Mouse (Mus musculus) liver, embryonic 13.5 days (tissue): ENCODE data around the gene Naaladl1. TPM values are rescaled to one million over a fixed set of nuclear protein-coding genes. Genes with fewer than 3 reads are reported as not detected.

Experiments
- ATAC-seq: fragments of 200-750 bp; cut with Nextera tagmentation; 2 replicates; pipeline ENCODE4 v1.8.0; 2017; ENCODE audit warnings: low read depth, mild to moderate bottlenecking, moderate number of reproducible peaks, moderate library complexity
- DNase-seq: peaks from one replicate; pipeline ENCODE4 v3.0.0; 2022
- H3K27ac ChIP-seq: fragments of 300-500 bp; sonication (generic); 2 replicates; pipeline ENCODE4 v1.5.1; 2015; ENCODE audit warnings: moderate library complexity, mild to moderate bottlenecking, inconsistent platforms
- H3K27me3 ChIP-seq: fragments of 300-500 bp; sonication (generic); 2 replicates; pipeline ENCODE4 v1.6.1; 2015; ENCODE audit warnings: mild to moderate bottlenecking, inconsistent platforms
- H3K36me3 ChIP-seq: fragments of 300-500 bp; sonication (generic); 2 replicates; pipeline ENCODE4 v1.6.1; 2015; ENCODE audit warnings: mild to moderate bottlenecking, inconsistent platforms
- H3K4me1 ChIP-seq: fragments of 300-500 bp; sonication (generic); replicated peaks from 2 replicates; pipeline ENCODE4 v1.6.1; 2015; ENCODE audit warnings: inconsistent platforms
- H3K4me2 ChIP-seq: fragments of 300-500 bp; sonication (generic); 2 replicates; pipeline ENCODE4 v1.6.1; 2015; ENCODE audit warnings: inconsistent platforms, mild to moderate bottlenecking, moderate library complexity
- H3K4me3 ChIP-seq: fragments of 300-500 bp; sonication (generic); replicated peaks from 2 replicates; pipeline ENCODE4 v1.5.1; 2015; ENCODE audit warnings: mild to moderate bottlenecking, inconsistent platforms
- H3K9ac ChIP-seq: fragments of 300-500 bp; sonication (generic); 2 replicates; pipeline ENCODE4 v1.6.1; 2015; ENCODE audit warnings: mild to moderate bottlenecking, inconsistent platforms
- H3K9me3 ChIP-seq: fragments of 300-500 bp; sonication (generic); replicated peaks from 2 replicates; pipeline ENCODE4 v1.6.1; 2016; ENCODE audit warnings: inconsistent platforms
- WGBS: fragments of 180-500 bp; shearing (Covaris S2); methylation state at CpG from one replicate; pipeline ENCODE4 v1.1.7; 2015; ENCODE audit not compliant: insufficient replicate concordance; 5-methylcytosine and 5-hydroxymethylcytosine counted together
- polyA plus RNA-seq: library from polyadenylated mRNA; unstranded; fragments of >200 nt; fragmentation: Nextera tagmentation; extraction: Ambion mirVana; gene quantifications from 2 replicates; pipeline ENCODE4 v1.2.1, GENCODE M21; 2015

Gene Naaladl1
- polyA plus RNA-seq, 1 experiment from 2014 or later = 2.2 TPM

- H3K9me3 ChIP-seq = no peaks in the 10 kb centered on the region
- ATAC-seq (peak; percentile 70), DNase-seq (peak; percentile 83)
- no peaks in the 10 kb centered on the region for H3K27me3 ChIP-seq
- peak overlapping the region; percentile 84 for H3K27ac ChIP-seq
- peak overlapping the region; percentile 64 for H3K4me3 ChIP-seq
- peak overlapping the region; percentile 93 for H3K4me2 ChIP-seq
- WGBS = under 1% methylated on average over 30 of the region's 30 CpGs
- H3K36me3 ChIP-seq = peaks cover 30% of the 10 kb centered on the region
- H3K9ac ChIP-seq = peak overlapping the region; percentile 79
- peaks cover 49% of the 10 kb centered on the region for H3K4me1 ChIP-seq
Measured at GRCm38 (mm10) chr19:6067011-6067723, 38.4 kb upstream of the Naaladl1 start.

- peak within 1 kb of the TSS; percentile 93 for H3K4me2 ChIP-seq
- H3K4me3 ChIP-seq = peak within 1 kb of the TSS; percentile 64
- 16% methylated on average over 33 of the region's 33 CpGs for WGBS
- ATAC-seq (peak; percentile 91), DNase-seq (peak; percentile 91)
- peaks cover 30% of the 10 kb centered on the region for H3K36me3 ChIP-seq
- H3K27ac ChIP-seq = peak within 1 kb of the TSS; percentile 84
- H3K9ac ChIP-seq = peak within 1 kb of the TSS; percentile 79
- no peaks in the 10 kb centered on the region for H3K9me3 ChIP-seq
- no peaks in the 10 kb centered on the region for H3K27me3 ChIP-seq
- H3K4me1 ChIP-seq = peaks cover 42% of the 10 kb centered on the region
Measured at GRCm38 (mm10) chr19:6067724-6068415, 37.7 kb upstream of the Naaladl1 start, which contains the start of gene Tm7sf2. TSS of gene Tm7sf2 (minus strand) at chr19:6068373.

DNA sequence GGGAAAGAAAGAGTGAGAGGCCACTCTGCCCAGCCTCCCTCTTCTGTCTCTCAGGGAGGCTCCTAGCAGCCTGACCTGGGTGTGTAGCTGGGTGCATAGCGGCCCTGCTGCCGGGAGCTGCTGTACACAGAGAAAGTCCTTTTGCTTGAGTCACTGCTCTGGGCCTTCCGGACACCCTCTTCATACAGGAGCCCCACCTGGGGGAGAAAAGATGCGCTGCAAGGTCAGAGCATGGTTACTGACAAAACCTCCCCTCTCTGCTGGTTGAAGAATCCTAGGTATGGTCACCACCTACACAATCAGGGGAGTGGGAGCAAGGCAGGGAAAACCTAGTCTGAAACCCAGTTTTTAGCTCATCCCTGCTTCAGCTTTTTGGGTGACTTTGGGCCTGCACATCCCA, 36.6 kb upstream of the Naaladl1 start:
- ATAC-seq (no peak), DNase-seq (no peak)
- Histone ChIP-seq H3K9me3 (no peaks in the 10 kb centered on the region), H3K27ac (peak overlapping the region; percentile 40; the same call in 1 of the 2 replicates), H3K27me3 (no peaks in the 10 kb centered on the region), H3K4me3 (no peak overlapping the region), H3K36me3 (peaks cover 35% of the 10 kb centered on the region), H3K9ac (no peak overlapping the region), H3K4me2 (no peak overlapping the region), H3K4me1 (peaks cover 36% of the 10 kb centered on the region)
- 72% methylated on average over 4 of the region's 4 CpGs for WGBS

DNA sequence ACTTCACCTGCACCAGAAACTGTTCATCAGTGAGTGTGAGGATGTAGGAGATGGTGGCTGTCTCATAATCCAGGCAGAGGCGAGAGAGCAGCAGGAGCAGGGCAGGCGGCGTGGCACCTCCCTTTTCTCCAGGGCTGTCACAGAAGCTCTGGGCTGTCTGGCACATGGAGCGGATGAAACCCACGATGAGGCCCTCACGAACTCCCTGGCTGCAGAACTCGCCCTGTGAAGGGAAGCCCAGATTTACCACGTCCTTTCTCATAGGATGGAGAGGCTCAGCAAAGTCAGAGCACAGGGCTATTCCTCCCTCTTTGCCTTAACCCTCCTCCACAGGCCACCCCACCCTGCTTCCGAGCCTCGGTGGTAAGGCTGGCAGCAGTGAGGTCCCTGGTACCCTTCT, 35.7 kb upstream of the Naaladl1 start:
- H3K4me2 ChIP-seq = no peak overlapping the region
- WGBS = 83% methylated on average over 10 of the region's 10 CpGs

DNA sequence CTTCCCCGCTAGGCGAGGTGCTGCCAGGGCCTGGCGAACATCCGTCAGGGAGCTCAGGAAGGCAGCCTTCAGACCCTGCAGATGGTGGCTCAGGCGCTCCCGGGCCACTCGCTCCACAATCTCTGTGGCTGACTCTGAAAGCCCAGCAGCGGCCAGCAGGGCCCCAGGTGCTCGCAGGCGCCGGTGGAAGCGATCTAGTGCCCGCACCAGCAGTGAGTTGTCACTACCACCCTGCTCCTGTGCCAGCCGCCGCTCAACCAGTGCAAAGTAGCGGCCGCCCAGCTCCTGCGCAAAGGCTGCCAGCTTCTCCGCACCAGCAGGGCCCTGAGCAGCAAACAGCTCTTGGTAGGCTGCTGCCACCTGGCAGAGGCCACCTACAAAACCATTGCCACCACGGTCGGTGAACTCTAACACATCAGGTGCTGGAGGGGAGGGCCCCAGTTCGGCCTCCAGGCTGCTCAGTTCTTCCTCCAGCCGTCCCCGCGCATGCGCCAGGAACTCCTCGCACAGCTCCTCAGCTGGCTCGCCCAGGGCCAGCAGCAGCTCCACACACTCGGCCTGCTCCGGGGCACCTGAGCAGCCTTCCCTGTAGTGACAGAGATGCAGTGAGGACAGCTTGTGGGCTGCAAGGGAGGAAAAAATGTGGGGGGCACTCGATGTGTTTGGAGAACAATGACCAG, 34.9 kb upstream of the Naaladl1 start:
- peaks cover 44% of the 10 kb centered on the region for H3K36me3 ChIP-seq
- 88% methylated on average over 31 of the region's 31 CpGs for WGBS

More for the DNA sequence above, 35.7 kb upstream of the Naaladl1 start:
- no peak overlapping the region for H3K27ac ChIP-seq
- ATAC-seq (no peak), DNase-seq (no peak)
- H3K4me3 ChIP-seq = no peak overlapping the region
- no peaks in the 10 kb centered on the region for H3K27me3 ChIP-seq
- no peak overlapping the region for H3K9ac ChIP-seq
- peaks cover 39% of the 10 kb centered on the region for H3K4me1 ChIP-seq
- H3K36me3 ChIP-seq = peaks cover 42% of the 10 kb centered on the region
- H3K9me3 ChIP-seq = no peaks in the 10 kb centered on the region

GRCm38 (mm10) chr19:6071261-6071660, 34.3 kb upstream of the Naaladl1 start:
- ATAC-seq (no peak), DNase-seq (no peak)
- Histone ChIP-seq H3K27me3 (no peaks in the 10 kb centered on the region), H3K4me1 (peaks cover 44% of the 10 kb centered on the region), H3K9me3 (no peaks in the 10 kb centered on the region), H3K27ac (no peak overlapping the region), H3K4me2 (no peak overlapping the region), H3K36me3 (peaks cover 44% of the 10 kb centered on the region), H3K4me3 (no peak overlapping the region), H3K9ac (no peak overlapping the region)
- whole genome bisulfite sequencing = 87% methylated on average over 19 of the region's 19 CpGs

More for the DNA sequence above, 34.9 kb upstream of the Naaladl1 start:
- no peak for ATAC-seq
- H3K27ac ChIP-seq = no peak overlapping the region
- H3K4me2 ChIP-seq = no peak overlapping the region
- peaks cover 42% of the 10 kb centered on the region for H3K4me1 ChIP-seq
- H3K4me3 ChIP-seq = no peak overlapping the region
- no peaks in the 10 kb centered on the region for H3K27me3 ChIP-seq
- no peak for DNase-seq
- H3K9me3 ChIP-seq = no peaks in the 10 kb centered on the region
- no peak overlapping the region for H3K9ac ChIP-seq

- no peak overlapping the region for H3K4me3 ChIP-seq
- peaks cover 40% of the 10 kb centered on the region for H3K36me3 ChIP-seq
- no peaks in the 10 kb centered on the region for H3K27me3 ChIP-seq
- ATAC-seq = no peak
- peaks cover 34% of the 10 kb centered on the region for H3K4me1 ChIP-seq
- no peak overlapping the region for H3K4me2 ChIP-seq
- no peaks in the 10 kb centered on the region for H3K9me3 ChIP-seq
- no peak overlapping the region for H3K9ac ChIP-seq
- H3K27ac ChIP-seq = no peak overlapping the region
- 74% methylated on average over 5 of the region's 5 CpGs for WGBS
- DNase-seq = no peak
Measured at GRCm38 (mm10) chr19:6073889-6074288, 31.7 kb upstream of the Naaladl1 start.

- Histone ChIP-seq H3K9ac (peak within 1 kb of the TSS; percentile 84), H3K4me2 (peak within 1 kb of the TSS; percentile 92), H3K9me3 (no peaks in the 10 kb centered on the region), H3K36me3 (peaks cover 35% of the 10 kb centered on the region), H3K27ac (peak within 1 kb of the TSS; percentile 78), H3K4me3 (peak within 1 kb of the TSS; percentile 87), H3K27me3 (no peaks in the 10 kb centered on the region), H3K4me1 (peaks cover 32% of the 10 kb centered on the region)
- peak; percentile 77 for DNase-seq
- ATAC-seq = peak; percentile 86
- WGBS = under 1% methylated on average over 33 of the region's 33 CpGs
Measured at GRCm38 (mm10) chr19:6076564-6077393, 28.8 kb upstream of the Naaladl1 start, which contains the start of gene Vps51. TSS of gene Vps51 (minus strand) at chr19:6077231.

- H3K4me1 ChIP-seq = peaks cover 39% of the 10 kb centered on the region
- ATAC-seq (no peak), DNase-seq (no peak)
- no peaks in the 10 kb centered on the region for H3K9me3 ChIP-seq
- no peak within 1 kb of the TSS for H3K27ac ChIP-seq
- no peaks in the 10 kb centered on the region for H3K27me3 ChIP-seq
- H3K4me3 ChIP-seq = no peak within 1 kb of the TSS
- no peak within 1 kb of the TSS for H3K4me2 ChIP-seq
- no peak within 1 kb of the TSS for H3K9ac ChIP-seq
- WGBS = 78% methylated on average over 12 of the region's 12 CpGs
- H3K36me3 ChIP-seq = peaks cover 30% of the 10 kb centered on the region
Measured at GRCm38 (mm10) chr19:6079983-6080480, 25.6 kb upstream of the Naaladl1 start, which contains the start of gene Tmem262. TSS of gene Tmem262 (plus strand) at chr19:6080033.

GRCm38 (mm10) chr19:6082156-6082555, 23.4 kb upstream of the Naaladl1 start, which contains the start of gene Gm28374:
TSS of gene Gm28374 (minus strand) at chr19:6082256.
- H3K36me3 ChIP-seq = peaks cover 43% of the 10 kb centered on the region
- no peak within 1 kb of the TSS; the same call in 1 of the 2 replicates for H3K4me3 ChIP-seq
- no peaks in the 10 kb centered on the region for H3K9me3 ChIP-seq
- no peak for DNase-seq
- H3K9ac ChIP-seq = no peak within 1 kb of the TSS
- 0 out of 2 replicates have a peak within 1 kb of the TSS, but pooled peaks have one; percentile 80 for H3K4me2 ChIP-seq
- H3K4me1 ChIP-seq = peaks cover 42% of the 10 kb centered on the region
- no peak for ATAC-seq
- 78% methylated on average over 9 of the region's 9 CpGs for WGBS
- H3K27ac ChIP-seq = no peak within 1 kb of the TSS
- no peaks in the 10 kb centered on the region for H3K27me3 ChIP-seq
